Mouse (Mus musculus) ovary, postnatal 36 days (tissue): ENCODE measurements around the gene Lipt2.

ENCODE experiments used
- DNase-seq: peaks from one replicate; pipeline ENCODE4 v3.0.0; 2022; ENCODE audit warnings: low spot score, mixed read lengths

Gene Lipt2

GRCm38 (mm10) chr7:100159105-100159841 lies at the start of gene Lipt2:
Lipt2 (plus strand) TSS chr7:100159277.
- peak; percentile 96 for DNase-seq

- DNase-seq, result no peak
Measured at GRCm38 (mm10) chr7:100111506-100111905, 47.6 kb upstream of the Lipt2 start.

GRCm38 (mm10) chr7:100113821-100114220 lies 45.3 kb upstream of the Lipt2 start:
- DNase-seq, result no peak

DNA sequence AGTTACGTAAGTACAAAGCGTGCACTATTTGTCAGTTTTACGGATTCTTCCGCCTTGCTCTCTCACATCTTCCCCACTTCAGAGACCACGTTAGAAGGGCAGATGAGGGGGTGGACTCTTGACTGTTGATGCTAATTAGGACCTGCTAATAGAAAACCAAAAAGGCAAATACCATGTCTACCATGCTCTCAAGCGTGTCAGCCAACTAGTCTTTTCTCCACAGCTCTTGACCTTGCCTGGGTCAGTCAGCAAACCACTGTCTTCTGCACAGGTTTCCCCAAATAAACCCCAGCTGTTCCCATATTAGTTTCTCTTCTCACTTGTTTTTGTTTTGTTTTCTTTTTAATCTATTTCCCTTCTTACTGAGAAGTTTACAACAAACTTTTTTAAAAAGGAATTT lies 44.8 kb upstream of the Lipt2 start:
- no peak for DNase-seq

GRCm38 (mm10) chr7:100120791-100121261 lies 38.3 kb upstream of the Lipt2 start:
- no peak for DNase-seq

DNA sequence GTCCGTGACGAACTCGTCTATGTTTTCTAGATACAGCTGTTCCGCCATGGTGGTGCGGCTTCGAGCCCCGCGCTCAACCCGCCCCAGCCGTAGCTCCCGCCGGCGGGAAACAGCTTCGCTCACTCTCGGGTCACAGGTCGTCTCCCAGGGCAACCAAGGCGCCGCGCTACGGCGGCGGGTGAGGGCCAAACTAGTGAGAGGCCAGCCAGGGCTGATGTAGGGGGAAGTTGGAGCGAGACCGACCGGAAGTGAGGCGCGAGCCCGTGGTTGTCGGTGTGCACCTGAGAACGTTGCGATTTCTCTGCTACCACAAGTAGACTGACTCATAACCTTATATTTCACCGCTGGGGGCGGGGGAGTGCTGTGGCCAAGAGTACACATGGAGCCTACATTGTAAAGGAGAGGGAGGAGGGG lies 37.7 kb upstream of the Lipt2 start, which contains the start of gene Pold3:
TSS of gene Pold3 (minus strand) at position 190 of the 414 bp plus-strand sequence.
- DNase-seq, result peak; percentile 100

DNA sequence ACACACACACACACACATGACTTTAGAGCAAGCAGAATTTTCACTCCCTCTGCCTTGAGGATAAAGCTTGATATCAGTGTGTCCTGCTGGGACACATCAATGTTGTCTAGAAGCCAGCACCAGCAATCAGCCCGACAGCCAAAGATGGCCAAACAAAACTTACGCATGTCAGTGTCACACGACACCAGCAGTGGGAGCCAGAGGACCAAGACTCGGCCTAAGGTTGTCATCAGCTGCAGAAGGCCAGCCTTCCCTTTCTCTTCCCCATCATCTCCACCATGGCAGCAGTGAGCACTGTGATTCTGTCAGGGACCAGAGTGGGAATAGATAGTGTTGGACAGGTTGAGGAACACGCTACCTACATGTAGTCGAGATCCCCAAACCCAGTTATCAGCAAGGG lies 35.6 kb upstream of the Lipt2 start:
- DNase-seq, result peak; percentile 72

DNA sequence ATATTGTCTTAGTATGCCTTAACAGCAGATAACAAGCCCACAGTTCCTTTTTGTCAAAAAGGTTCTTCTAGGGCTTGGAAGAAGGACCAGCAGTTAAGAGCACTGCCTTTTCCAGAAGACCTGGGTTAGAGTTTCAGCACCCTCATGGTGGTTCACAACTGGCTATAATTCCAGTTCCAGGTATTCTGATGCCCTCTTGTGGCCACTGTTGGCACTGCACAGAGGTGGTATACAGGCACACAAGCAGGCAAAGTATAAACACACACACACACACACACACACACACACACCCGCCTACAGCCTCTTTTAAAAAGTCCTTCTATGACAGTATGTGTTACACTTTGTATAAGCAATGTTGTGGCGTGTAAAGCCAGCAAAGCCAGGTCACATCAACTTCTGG lies 34.9 kb upstream of the Lipt2 start:
- peak; percentile 40 for DNase-seq

GRCm38 (mm10) chr7:100125166-100125565 lies 33.9 kb upstream of the Lipt2 start:
- DNase-seq, result no peak

- DNase-seq, result no peak
Measured at GRCm38 (mm10) chr7:100126514-100126913, 32.6 kb upstream of the Lipt2 start.

GRCm38 (mm10) chr7:100128262-100129041 lies 30.6 kb upstream of the Lipt2 start:
- DNase-seq, result no peak

GRCm38 (mm10) chr7:100130592-100130991 lies 28.5 kb upstream of the Lipt2 start:
- DNase-seq, result no peak

GRCm38 (mm10) chr7:100132379-100132778 lies 26.7 kb upstream of the Lipt2 start:
- DNase-seq, result no peak

DNA sequence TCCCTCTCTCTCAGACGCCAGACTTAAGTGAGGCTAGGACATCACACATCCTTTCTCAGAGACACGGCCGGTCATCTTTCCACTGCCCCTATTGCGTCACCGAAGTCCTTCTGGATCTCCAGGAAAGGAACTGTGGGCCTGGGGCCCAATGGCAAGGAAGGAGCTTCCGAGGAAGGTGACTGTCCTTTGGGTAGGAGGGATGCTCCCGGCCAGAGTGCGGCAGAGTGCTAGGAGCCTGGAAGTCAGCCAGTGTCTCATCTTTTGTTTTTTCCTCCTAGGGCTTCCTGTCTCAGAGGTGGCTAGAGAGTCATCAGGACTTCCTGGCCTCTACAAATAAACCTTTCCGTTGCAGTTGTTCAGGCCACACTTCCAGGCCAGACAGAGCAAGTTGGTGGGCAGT lies 22.0 kb upstream of the Lipt2 start:
- no peak for DNase-seq

GRCm38 (mm10) chr7:100138075-100138474 lies 21.0 kb upstream of the Lipt2 start:
- no peak for DNase-seq

DNA sequence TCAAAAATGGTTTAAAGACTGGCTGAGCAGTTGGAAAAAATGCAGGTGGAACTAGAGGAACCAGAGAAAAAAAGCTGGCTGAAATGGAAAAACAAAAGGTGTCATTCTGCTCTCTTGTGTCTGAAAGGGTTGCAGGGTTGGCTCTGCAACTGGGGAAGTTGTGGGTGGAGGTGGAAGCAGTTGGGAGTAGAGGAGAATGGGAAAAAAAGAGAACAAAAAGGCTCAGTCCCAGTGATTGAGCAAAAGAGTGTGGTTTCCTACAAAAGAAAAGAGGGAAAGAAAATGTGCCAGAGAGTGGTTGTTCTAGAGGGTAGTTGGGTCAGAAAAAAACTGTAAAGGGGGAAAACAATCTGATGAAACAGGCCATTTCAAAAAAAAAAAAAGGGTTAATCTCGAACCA lies 18.5 kb upstream of the Lipt2 start:
- no peak for DNase-seq

GRCm38 (mm10) chr7:100148586-100148985 lies 10.5 kb upstream of the Lipt2 start:
- DNase-seq, result no peak

DNA sequence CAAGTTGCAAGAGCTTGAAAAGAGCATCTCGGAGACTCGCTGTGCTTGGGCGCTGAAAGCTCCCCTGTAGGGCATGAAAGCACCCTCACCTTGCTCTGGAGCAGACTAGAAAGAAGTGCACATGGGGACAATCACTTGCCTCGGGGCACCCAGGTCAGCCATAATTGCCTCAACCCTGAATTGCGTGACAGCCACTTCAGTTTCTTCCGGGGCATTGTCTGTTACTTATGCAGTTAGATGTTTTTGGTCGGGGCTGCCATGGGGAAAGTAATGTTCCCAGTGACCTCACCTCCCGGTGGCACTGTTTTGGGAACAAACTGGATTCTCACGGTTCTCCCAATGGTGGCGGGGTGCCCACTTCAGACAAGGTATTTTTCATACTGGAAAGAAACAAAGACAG lies 9.0 kb upstream of the Lipt2 start:
- peak; percentile 60 for DNase-seq

GRCm38 (mm10) chr7:100150626-100151025 lies 8.5 kb upstream of the Lipt2 start:
- no peak for DNase-seq

DNA sequence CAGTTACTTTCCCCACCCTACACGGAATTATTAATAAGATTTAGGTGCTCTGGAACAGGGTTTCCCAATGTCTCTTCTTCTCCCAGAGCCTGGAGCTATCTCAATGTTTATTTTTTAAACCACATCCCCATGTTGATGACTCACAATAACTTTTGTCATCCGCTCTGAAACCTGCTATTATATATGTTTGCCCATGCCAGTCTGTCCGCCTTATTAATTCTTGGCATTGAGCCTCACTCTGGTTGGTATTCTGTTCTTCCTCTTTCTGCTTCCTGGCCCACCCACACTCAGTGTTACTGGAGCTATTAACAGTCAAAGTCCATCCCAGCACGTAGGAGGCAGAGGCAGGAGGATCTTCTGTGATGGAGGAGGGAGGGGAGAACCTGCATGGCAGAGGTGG lies 1.4 kb upstream of the Lipt2 start:
- no peak for DNase-seq

DNA sequence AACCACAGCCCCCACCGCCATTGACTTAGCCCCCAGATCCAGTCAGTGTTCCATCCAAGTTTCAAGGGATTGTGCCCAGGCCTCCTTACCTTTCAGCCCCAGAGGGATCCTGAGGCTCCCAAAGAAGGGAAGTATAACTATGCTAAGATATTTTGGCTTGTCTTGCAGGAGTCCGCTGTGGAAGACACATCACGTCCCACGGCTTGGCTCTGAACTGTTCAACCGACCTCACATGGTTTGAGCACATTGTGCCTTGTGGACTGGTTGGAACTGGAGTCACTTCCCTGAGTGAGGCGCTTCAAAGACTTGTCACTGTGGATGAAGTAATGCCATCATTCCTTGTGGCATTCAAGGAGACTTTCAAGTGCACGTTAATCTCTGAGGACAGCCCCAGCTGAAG lies 929 bp downstream of the Lipt2 start:
- DNase-seq, result no peak

- no peak for DNase-seq
Measured at GRCm38 (mm10) chr7:100163506-100163905, 4.4 kb downstream of the Lipt2 start.

- DNase-seq, result no peak
Measured at GRCm38 (mm10) chr7:100168654-100169053, 9.6 kb downstream of the Lipt2 start.
